Mouse (Mus musculus): ENCODE results near the gene Lca5.

DNA sequence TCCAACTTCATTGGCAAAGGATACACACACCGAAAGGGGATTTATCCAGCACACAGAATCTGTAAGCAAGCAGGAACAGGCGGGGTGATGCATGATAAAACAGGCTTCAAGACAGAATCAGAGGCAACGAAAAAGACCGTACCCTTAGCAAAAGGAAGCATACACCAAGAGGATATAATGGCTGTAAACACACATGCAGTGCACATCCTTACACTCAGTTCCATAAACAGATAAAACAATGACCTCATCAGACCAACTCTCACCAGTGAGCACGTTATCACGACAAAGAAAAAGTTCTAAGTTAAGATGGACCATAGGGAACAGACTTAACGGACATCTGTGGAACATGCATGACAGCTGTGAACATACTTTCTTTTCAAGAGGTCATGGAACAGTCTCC is 35.8 kb downstream of the Lca5 start:
- no peak for TF ChIP-seq POLR2A (IDR thresholded peaks at IDR 0.05; ENCODE audit: low read depth, low read length)
- TF ChIP-seq CTCF (IDR thresholded peaks at IDR 0.05; ENCODE audit: borderline replicate concordance, insufficient read depth, low read length): no peak
